Mouse (Mus musculus): Measurements from ENCODE around the gene Daam2.

The Daam2 gene

GRCm38 (mm10) chr17:49563830-49564470 lies at the start of gene Daam2:
Gene Daam2 (minus strand): TSS chr17:49564343.
- peak; percentile 72 to 73 for DNase-seq (ENCODE audit: low spot score in 2 of 2)

- no peak for DNase-seq (ENCODE audit: low spot score in 2 of 2)
These were observed 46.2 kb upstream of the Daam2 start for GRCm38 (mm10) chr17:49610296-49610695.

- no peak for DNase-seq (ENCODE audit: low spot score in 2 of 2)
These were observed 43.3 kb upstream of the Daam2 start for GRCm38 (mm10) chr17:49607351-49608027.

- no peak for DNase-seq (ENCODE audit: low spot score in 2 of 2)
These were observed 41.3 kb upstream of the Daam2 start for GRCm38 (mm10) chr17:49605397-49605796.

- DNase-seq (ENCODE audit: low spot score in 2 of 2) = peak in 1 of 2 experiments; percentile 3
These were observed 25.9 kb upstream of the Daam2 start for GRCm38 (mm10) chr17:49590051-49590450.

- DNase-seq (ENCODE audit: low spot score in 2 of 2) = no peak
These were observed 18.3 kb upstream of the Daam2 start for GRCm38 (mm10) chr17:49582471-49582870.

GRCm38 (mm10) chr17:49577321-49577720 lies 13.2 kb upstream of the Daam2 start:
- DNase-seq (ENCODE audit: low spot score in 2 of 2) = no peak

- no peak for DNase-seq (ENCODE audit: low spot score in 2 of 2)
These were observed 4.6 kb upstream of the Daam2 start for GRCm38 (mm10) chr17:49568717-49569116.

GRCm38 (mm10) chr17:49564489-49564888 lies 346 bp upstream of the Daam2 start:
- no peak for DNase-seq (ENCODE audit: low spot score in 2 of 2)

- DNase-seq (ENCODE audit: low spot score in 2 of 2) = no peak
These were observed 745 bp downstream of the Daam2 start for GRCm38 (mm10) chr17:49563416-49563780.

GRCm38 (mm10) chr17:49562701-49563415 lies 1.3 kb downstream of the Daam2 start:
- DNase-seq (ENCODE audit: low spot score in 2 of 2) = no peak

- DNase-seq (ENCODE audit: low spot score in 2 of 2) = no peak
These were observed 2.2 kb downstream of the Daam2 start for GRCm38 (mm10) chr17:49561985-49562384.

GRCm38 (mm10) chr17:49559786-49560289 lies 4.3 kb downstream of the Daam2 start:
- DNase-seq (ENCODE audit: low spot score in 2 of 2) = no peak

GRCm38 (mm10) chr17:49556169-49556568 lies 8.0 kb downstream of the Daam2 start:
- no peak for DNase-seq (ENCODE audit: low spot score in 2 of 2)

- DNase-seq (ENCODE audit: low spot score in 2 of 2) = no peak
These were observed 12.2 kb downstream of the Daam2 start for GRCm38 (mm10) chr17:49551991-49552390.

GRCm38 (mm10) chr17:49551465-49551864 lies 12.7 kb downstream of the Daam2 start:
- no peak for DNase-seq (ENCODE audit: low spot score in 2 of 2)

- DNase-seq (ENCODE audit: low spot score in 2 of 2) = no peak
These were observed 18.1 kb downstream of the Daam2 start for GRCm38 (mm10) chr17:49545997-49546396.

- no peak for DNase-seq (ENCODE audit: low spot score in 2 of 2)
These were observed 18.7 kb downstream of the Daam2 start for GRCm38 (mm10) chr17:49545424-49545823.

GRCm38 (mm10) chr17:49544561-49544960 lies 19.6 kb downstream of the Daam2 start:
- DNase-seq (ENCODE audit: low spot score in 2 of 2) = no peak

- no peak for DNase-seq (ENCODE audit: low spot score in 2 of 2)
These were observed 23.4 kb downstream of the Daam2 start for GRCm38 (mm10) chr17:49540706-49541105.

- DNase-seq (ENCODE audit: low spot score in 2 of 2) = peak; percentile 32 to 68
These were observed 24.9 kb downstream of the Daam2 start for GRCm38 (mm10) chr17:49539204-49539603.

GRCm38 (mm10) chr17:49535580-49535979 lies 28.6 kb downstream of the Daam2 start:
- no peak for DNase-seq (ENCODE audit: low spot score in 2 of 2)
